In the genomic region with DNA sequence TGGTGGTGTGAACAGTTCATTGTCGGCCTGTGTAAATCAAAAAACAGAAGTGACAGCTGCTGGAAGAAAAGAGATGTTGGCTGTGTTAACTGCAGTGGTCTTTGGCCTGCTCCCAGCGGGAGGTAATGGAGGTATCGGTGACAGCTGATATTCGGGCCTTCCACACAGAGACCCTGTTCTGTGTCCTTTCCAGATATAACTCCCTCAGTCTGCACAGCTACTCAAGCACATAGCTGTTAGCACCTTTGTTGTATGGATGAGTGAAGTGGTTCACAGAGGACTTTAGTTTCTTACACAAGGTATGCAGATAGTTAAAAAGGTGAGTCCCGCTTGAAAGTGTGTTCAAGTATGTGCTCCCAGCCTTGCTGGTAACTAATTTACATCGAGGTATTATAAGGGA, we compare ENCODE assay signal across 15 mouse cellular contexts. TPM values are rescaled to one million over a fixed set of nuclear protein-coding genes. Genes with fewer than 3 reads are reported as not detected.
DNase-seq lines count a peak whose midpoint lies in the region; ATAC-seq lines count a peak whose summit lies in the region.
"Had no signal": no experiment of that assay in that cellular context is flagged by ENCODE, and none has a peak within 500 bp of the region (broad histone marks: within the 10 kb centered on the region; RNA-seq: fewer than 3 reads in every experiment).

No protein-coding gene starts in this region.

- no peaks in the 10 kb centered on the region for H3K9me3 ChIP-seq in heart, embryonic 15.5 days (replicated peaks)
- no peaks in the 10 kb centered on the region for H3K9me3 ChIP-seq in forebrain, embryonic 11.5 days (ENCODE audit: control insufficient read depth, low read length)
- no peaks in the 10 kb centered on the region for H3K9me3 ChIP-seq in hindbrain, embryonic 12.5 days (replicated peaks)
- no peaks in the 10 kb centered on the region for H3K9me3 ChIP-seq in midbrain, embryonic 15.5 days
- H3K9me3 ChIP-seq: liver, embryonic 15.5 days had no signal

- H3K9ac ChIP-seq in heart, embryonic 15.5 days: no peak overlapping the region
- H3K9ac ChIP-seq in forebrain, embryonic 11.5 days (ENCODE audit: low read length): peak overlapping the region; percentile 41; the same call in 1 of the 2 replicates
- H3K9ac ChIP-seq in hindbrain, embryonic 12.5 days: no peak overlapping the region
- H3K9ac ChIP-seq in midbrain, embryonic 15.5 days: no peak overlapping the region
- H3K9ac ChIP-seq: liver, embryonic 15.5 days had no signal

- H3K4me3 ChIP-seq in heart, embryonic 15.5 days: no peak overlapping the region
- no peak overlapping the region for H3K4me3 ChIP-seq in forebrain, embryonic 11.5 days (ENCODE audit: low read depth, low read length)
- no peak overlapping the region for H3K4me3 ChIP-seq in hindbrain, embryonic 12.5 days
- no peak overlapping the region for H3K4me3 ChIP-seq in midbrain, embryonic 15.5 days
- H3K4me3 ChIP-seq: layer of hippocampus, adult 2 months; left cerebral cortex, adult 2 months; liver, embryonic 15.5 days had no signal

- no peak for DNase-seq in heart, postnatal 10 days
- no peak for DNase-seq in forebrain, embryonic 11.5 days (ENCODE audit: low spot score)
- no peak for DNase-seq in layer of hippocampus, postnatal 25 days (ENCODE audit: extremely low spot score in 1 of 2, low spot score in 1 of 2)
- no peak for DNase-seq in lung, postnatal 14 days
- no peak for DNase-seq in kidney, postnatal 36 days
- DNase-seq: adrenal gland, postnatal 36 days; cerebellum, postnatal 14 days had no signal

- H3K36me3 ChIP-seq in heart, embryonic 15.5 days: peaks cover 3% of the 10 kb centered on the region; the same call in 1 of the 2 replicates
- no peaks in the 10 kb centered on the region for H3K36me3 ChIP-seq in forebrain, embryonic 11.5 days (ENCODE audit: control insufficient read depth, insufficient read depth, low read length)
- peaks cover 14% of the 10 kb centered on the region for H3K36me3 ChIP-seq in hindbrain, embryonic 12.5 days
- H3K36me3 ChIP-seq in midbrain, embryonic 15.5 days (replicated peaks): 0 out of 2 replicates have a peak, but pooled peaks cover 4% of the 10 kb centered on the region

- H3K4me2 ChIP-seq in heart, embryonic 15.5 days: 0 out of 2 replicates have a peak overlapping the region, but pooled peaks have one; percentile 26
- no peak overlapping the region for H3K4me2 ChIP-seq in forebrain, embryonic 11.5 days (ENCODE audit: low read depth, low read length, severe bottlenecking)
- H3K4me2 ChIP-seq in hindbrain, embryonic 12.5 days (replicated peaks): 0 out of 2 replicates have a peak overlapping the region, but pooled peaks have one; percentile 36
- H3K4me2 ChIP-seq in midbrain, embryonic 15.5 days: no peak overlapping the region
- H3K4me2 ChIP-seq: liver, embryonic 15.5 days had no signal

- intact Hi-C loops in heart, postnatal 10 days (cut with DNase I): no loop called here

- no peaks in the 10 kb centered on the region for H3K27me3 ChIP-seq in heart, embryonic 15.5 days
- no peaks in the 10 kb centered on the region for H3K27me3 ChIP-seq in forebrain, embryonic 11.5 days (ENCODE audit: control insufficient read depth, insufficient read depth, low read length)
- no peaks in the 10 kb centered on the region for H3K27me3 ChIP-seq in hindbrain, embryonic 12.5 days
- H3K27me3 ChIP-seq in midbrain, embryonic 15.5 days (replicated peaks): no peaks in the 10 kb centered on the region
- H3K27me3 ChIP-seq: liver, embryonic 15.5 days had no signal

- peak overlapping the region; percentile 38; the same call in 1 of the 2 replicates for H3K27ac ChIP-seq in heart, embryonic 15.5 days
- peak overlapping the region; percentile 76 for H3K27ac ChIP-seq in forebrain, embryonic 11.5 days (ENCODE audit: low read depth, low read length)
- H3K27ac ChIP-seq in hindbrain, embryonic 12.5 days: peak overlapping the region; percentile 60
- peak overlapping the region; percentile 49 for H3K27ac ChIP-seq in midbrain, embryonic 15.5 days
- H3K27ac ChIP-seq: left cerebral cortex, adult 2 months; liver, embryonic 15.5 days had no signal

- 45% methylated on average over 6 of the region's 6 CpGs for WGBS in heart, embryonic 15.5 days
- 47% methylated on average over 6 of the region's 6 CpGs for WGBS in forebrain, embryonic 11.5 days
- WGBS in hindbrain, embryonic 12.5 days: 45% methylated on average over 6 of the region's 6 CpGs
- WGBS in midbrain, embryonic 15.5 days: 28% methylated on average over 6 of the region's 6 CpGs

- peaks cover 12% of the 10 kb centered on the region for H3K4me1 ChIP-seq in heart, embryonic 15.5 days (replicated peaks)
- peaks cover 11% of the 10 kb centered on the region for H3K4me1 ChIP-seq in forebrain, embryonic 11.5 days (replicated peaks; ENCODE audit: control insufficient read depth, insufficient read depth, low read length)
- peaks cover 16% of the 10 kb centered on the region for H3K4me1 ChIP-seq in hindbrain, embryonic 12.5 days
- H3K4me1 ChIP-seq in midbrain, embryonic 15.5 days: peaks cover 15% of the 10 kb centered on the region
- H3K4me1 ChIP-seq: liver, embryonic 15.5 days had no signal

- no peak; the same call in 1 of the 2 replicates for ATAC-seq in heart, embryonic 15.5 days (replicated peaks; ENCODE audit: insufficient number of reproducible peaks, insufficient read depth, low FRiP score, low read depth)
- peak; percentile 49 for ATAC-seq in forebrain, embryonic 11.5 days (replicated peaks; ENCODE audit: low FRiP score)
- 0 out of 2 replicates have a peak, but pooled peaks have one; percentile 53 for ATAC-seq in hindbrain, embryonic 12.5 days (ENCODE audit: low FRiP score)
- ATAC-seq in midbrain, embryonic 15.5 days (replicated peaks): 0 out of 2 replicates have a peak, but pooled peaks have one; percentile 21
- ATAC-seq: activated CD4-positive, CD25-positive, alpha-beta regulatory T cell, adult 4 months; inflammation-experienced regulatory T-cells, adult 6 months had no signal

RNA-seq across cellular contexts. Expression of gene Fam214a, which starts 7.9 kb away (rescaled TPM):
- polyA plus RNA-seq in heart, embryonic 15.5 days (2015; fragmentation: Nextera tagmentation; extraction: Ambion mirVana): 11.2 and 11.4 TPM in 2 replicates
- total RNA-seq in heart, postnatal 10 days (2021): 10 to 100 TPM; 25.9 to 26.5 TPM
- polyA plus RNA-seq in forebrain, embryonic 11.5 days (2014; fragmentation: Nextera tagmentation; extraction: Ambion mirVana): 18.3 and 20.4 TPM in 2 replicates
- polyA plus RNA-seq in hindbrain, embryonic 12.5 days (2016; fragmentation: Nextera tagmentation; extraction: Ambion mirVana): 26.8 and 30.9 TPM in 2 replicates
- 25.2 and 28.1 TPM in 2 replicates for polyA plus RNA-seq in midbrain, embryonic 15.5 days (2015; fragmentation: Nextera tagmentation; extraction: Ambion mirVana)
- 10 to 100 TPM; 45.3 to 52.1 TPM for total RNA-seq in layer of hippocampus, postnatal 25 days (2021)

Comparison
In these comparisons a context has a peak if more than half of its experiments do, and no peak if none do; other contexts are left out.
1. H3K4me2 ChIP-seq: peak in heart, embryonic 15.5 days (single experiment) and hindbrain, embryonic 12.5 days (single experiment); none in forebrain, embryonic 11.5 days (single experiment) and midbrain, embryonic 15.5 days (single experiment).
2. Peak in every context shown above with its lines, with median percentiles within 50 percentile points of each other: H3K27ac ChIP-seq.